Mouse (Mus musculus): ENCODE measurements around the gene Catsperd. TPM values are rescaled to one million over a fixed set of nuclear protein-coding genes. Genes with fewer than 3 reads are reported as not detected.

The Catsperd gene
- total and polyA plus RNA-seq, 2 experiments from 2014 or later, result 0.99 to 1.5 TPM

- Histone ChIP-seq H3K27me3 (ENCODE audit: insufficient read depth, low read length) (no peaks in the 10 kb centered on the region), H3K9ac (replicated peaks; ENCODE audit: low read length, poor library complexity, severe bottlenecking) (no peak overlapping the region), H3K4me3 (ENCODE audit: low read depth, low read length) (no peak overlapping the region), H3K4me1 (ENCODE audit: insufficient read depth, low read length) (peaks cover 5% of the 10 kb centered on the region), H3K9me3 (ENCODE audit: low read length) (no peaks in the 10 kb centered on the region), H3K36me3 (ENCODE audit: insufficient read depth, low read length) (peaks cover 75% of the 10 kb centered on the region), H3K4me2 (ENCODE audit: low read depth, low read length, poor library complexity, severe bottlenecking) (no peak overlapping the region), H3K27ac (ENCODE audit: low read depth, low read length) (no peak overlapping the region)
- TF ChIP-seq CTCF (IDR thresholded peaks at IDR 0.05), result no peak
- ATAC-seq (ENCODE audit: low FRiP score) (no peak), DNase-seq (ENCODE audit: low spot score) (no peak)
- WGBS, result 94% methylated on average over 3 of the region's 3 CpGs
These were observed 23.5 kb upstream of the Catsperd start for GRCm38 (mm10) chr17:56604422-56604821.

GRCm38 (mm10) chr17:56605431-56605830, 22.5 kb upstream of the Catsperd start:
- H3K27me3 ChIP-seq (ENCODE audit: insufficient read depth, low read length), result no peaks in the 10 kb centered on the region
- WGBS, result 85% methylated on average over 9 of the region's 9 CpGs
- no peak overlapping the region for H3K4me3 ChIP-seq (ENCODE audit: low read depth, low read length)
- DNase-seq (ENCODE audit: low spot score), result no peak
- H3K27ac ChIP-seq (ENCODE audit: low read depth, low read length), result no peak overlapping the region
- no peak for ATAC-seq (ENCODE audit: low FRiP score)
- no peaks in the 10 kb centered on the region for H3K9me3 ChIP-seq (ENCODE audit: low read length)
- H3K36me3 ChIP-seq (ENCODE audit: insufficient read depth, low read length), result peaks cover 65% of the 10 kb centered on the region
- peaks cover 7% of the 10 kb centered on the region for H3K4me1 ChIP-seq (ENCODE audit: insufficient read depth, low read length)
- TF ChIP-seq CTCF (IDR thresholded peaks at IDR 0.05), result no peak
- no peak overlapping the region for H3K9ac ChIP-seq (replicated peaks; ENCODE audit: low read length, poor library complexity, severe bottlenecking)
- no peak overlapping the region for H3K4me2 ChIP-seq (ENCODE audit: low read depth, low read length, poor library complexity, severe bottlenecking)

- ATAC-seq (ENCODE audit: low FRiP score) (no peak), DNase-seq (ENCODE audit: low spot score) (no peak)
- Histone ChIP-seq H3K27me3 (ENCODE audit: insufficient read depth, low read length) (no peaks in the 10 kb centered on the region), H3K4me2 (ENCODE audit: low read depth, low read length, poor library complexity, severe bottlenecking) (no peak overlapping the region), H3K36me3 (ENCODE audit: insufficient read depth, low read length) (peaks cover 47% of the 10 kb centered on the region), H3K4me3 (ENCODE audit: low read depth, low read length) (no peak overlapping the region), H3K9me3 (ENCODE audit: low read length) (no peaks in the 10 kb centered on the region), H3K27ac (ENCODE audit: low read depth, low read length) (0 out of 2 replicates have a peak overlapping the region, but pooled peaks have one; percentile 38), H3K4me1 (ENCODE audit: insufficient read depth, low read length) (peaks cover 10% of the 10 kb centered on the region), H3K9ac (replicated peaks; ENCODE audit: low read length, poor library complexity, severe bottlenecking) (no peak overlapping the region)
- TF ChIP-seq CTCF (IDR thresholded peaks at IDR 0.05), result no peak
- WGBS, result 78% methylated on average over 3 of the region's 3 CpGs
These were observed 20.4 kb upstream of the Catsperd start for GRCm38 (mm10) chr17:56607521-56608062.

- peak overlapping the region; percentile 81 for H3K4me2 ChIP-seq (ENCODE audit: low read depth, low read length, poor library complexity, severe bottlenecking)
- ATAC-seq (ENCODE audit: low FRiP score) (no peak), DNase-seq (ENCODE audit: low spot score) (no peak)
- peaks cover 10% of the 10 kb centered on the region for H3K4me1 ChIP-seq (ENCODE audit: insufficient read depth, low read length)
- 63% methylated on average over 5 of the region's 5 CpGs for WGBS
- H3K27me3 ChIP-seq (ENCODE audit: insufficient read depth, low read length), result no peaks in the 10 kb centered on the region
- TF ChIP-seq CTCF (IDR thresholded peaks at IDR 0.05), result no peak
- peak overlapping the region; percentile 84 for H3K27ac ChIP-seq (ENCODE audit: low read depth, low read length)
- no peaks in the 10 kb centered on the region for H3K9me3 ChIP-seq (ENCODE audit: low read length)
- H3K36me3 ChIP-seq (ENCODE audit: insufficient read depth, low read length), result peaks cover 36% of the 10 kb centered on the region
- peak overlapping the region; percentile 74 for H3K9ac ChIP-seq (replicated peaks; ENCODE audit: low read length, poor library complexity, severe bottlenecking)
- peak overlapping the region; percentile 58 for H3K4me3 ChIP-seq (ENCODE audit: low read depth, low read length)
These were observed 19.2 kb upstream of the Catsperd start for GRCm38 (mm10) chr17:56608699-56609098.

- Histone ChIP-seq H3K4me3 (ENCODE audit: low read depth, low read length) (peak within 1 kb of the TSS; percentile 58), H3K9me3 (ENCODE audit: low read length) (no peaks in the 10 kb centered on the region), H3K27ac (ENCODE audit: low read depth, low read length) (peak within 1 kb of the TSS; percentile 84), H3K36me3 (ENCODE audit: insufficient read depth, low read length) (peaks cover 31% of the 10 kb centered on the region), H3K4me1 (ENCODE audit: insufficient read depth, low read length) (peaks cover 14% of the 10 kb centered on the region), H3K4me2 (ENCODE audit: low read depth, low read length, poor library complexity, severe bottlenecking) (peak within 1 kb of the TSS; percentile 81), H3K9ac (replicated peaks; ENCODE audit: low read length, poor library complexity, severe bottlenecking) (peak within 1 kb of the TSS; percentile 74), H3K27me3 (ENCODE audit: insufficient read depth, low read length) (no peaks in the 10 kb centered on the region)
- peak; percentile 86 for TF ChIP-seq CTCF (IDR thresholded peaks at IDR 0.05)
- DNase-seq (ENCODE audit: low spot score), result peak; percentile 100
- ATAC-seq (ENCODE audit: low FRiP score), result peak; percentile 83
- under 1% methylated on average over 44 of the region's 44 CpGs for WGBS
These were observed 18.3 kb upstream of the Catsperd start, which contains the start of gene 2410015M20Rik for GRCm38 (mm10) chr17:56609452-56610171. TSS of gene 2410015M20Rik (minus strand) at chr17:56609771.

DNA sequence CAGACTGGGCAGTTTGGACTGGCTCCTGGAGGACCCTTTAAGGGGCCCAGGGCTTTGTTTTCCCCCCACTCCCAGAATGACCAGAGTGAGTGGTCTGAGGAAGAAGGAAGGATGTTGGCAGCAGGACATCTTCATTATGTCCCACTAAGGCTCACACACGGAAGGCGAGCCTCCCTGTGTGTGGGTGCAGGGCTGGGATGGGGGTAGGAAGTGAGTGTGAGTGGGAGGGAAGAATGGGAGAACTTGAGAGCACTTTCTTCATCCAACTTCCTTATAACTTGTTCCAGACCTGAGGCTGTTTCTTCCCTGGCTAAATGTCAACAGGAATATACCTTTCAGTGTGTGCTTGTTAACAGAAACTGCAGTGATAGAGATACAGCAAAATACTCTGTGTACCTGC, 16.6 kb upstream of the Catsperd start:
- H3K4me3 ChIP-seq (ENCODE audit: low read depth, low read length), result no peak overlapping the region
- no peak overlapping the region for H3K27ac ChIP-seq (ENCODE audit: low read depth, low read length)
- ATAC-seq (ENCODE audit: low FRiP score) (no peak), DNase-seq (ENCODE audit: low spot score) (no peak)
- WGBS, result 64% methylated on average over 2 of the region's 2 CpGs
- TF ChIP-seq CTCF (IDR thresholded peaks at IDR 0.05), result no peak
- H3K9ac ChIP-seq (replicated peaks; ENCODE audit: low read length, poor library complexity, severe bottlenecking), result no peak overlapping the region
- H3K4me2 ChIP-seq (ENCODE audit: low read depth, low read length, poor library complexity, severe bottlenecking), result no peak overlapping the region
- peaks cover 15% of the 10 kb centered on the region for H3K4me1 ChIP-seq (ENCODE audit: insufficient read depth, low read length)
- H3K9me3 ChIP-seq (ENCODE audit: low read length), result no peaks in the 10 kb centered on the region
- H3K27me3 ChIP-seq (ENCODE audit: insufficient read depth, low read length), result no peaks in the 10 kb centered on the region
- H3K36me3 ChIP-seq (ENCODE audit: insufficient read depth, low read length), result peaks cover 35% of the 10 kb centered on the region
